Mouse (Mus musculus) embryo, embryonic 10.5 days (tissue): ENCODE data around the gene Prkcd.

Source experiments
- DNase-seq: peaks from one replicate; pipeline ENCODE4 v3.0.0-alpha.2; 2015; ENCODE audit warnings: low spot score

The Prkcd gene

DNA sequence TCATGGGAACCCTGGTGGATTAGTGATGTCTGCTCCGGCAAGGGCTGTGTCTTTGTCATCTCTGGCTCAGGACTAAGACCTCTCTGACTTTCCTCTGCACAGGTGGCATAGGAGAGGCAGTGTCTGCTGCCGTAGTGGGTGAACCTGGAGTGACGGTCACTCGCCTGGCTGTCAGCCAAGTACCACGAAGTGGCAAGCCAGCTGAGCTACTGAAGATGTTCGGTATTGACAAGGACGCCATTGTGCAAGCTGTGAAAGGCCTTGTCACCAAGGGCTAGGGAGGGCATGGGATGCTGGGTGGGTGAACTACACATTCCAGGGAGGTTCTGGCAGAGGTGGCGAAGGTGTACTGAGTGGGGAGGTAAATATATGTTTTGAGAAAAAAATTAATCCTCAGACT, 52.8 kb downstream of the Prkcd start:
- DNase-seq = no peak

- no peak for DNase-seq
Observed at GRCm38 (mm10) chr14:30572253-30572652, 53.8 kb downstream of the Prkcd start.

DNA sequence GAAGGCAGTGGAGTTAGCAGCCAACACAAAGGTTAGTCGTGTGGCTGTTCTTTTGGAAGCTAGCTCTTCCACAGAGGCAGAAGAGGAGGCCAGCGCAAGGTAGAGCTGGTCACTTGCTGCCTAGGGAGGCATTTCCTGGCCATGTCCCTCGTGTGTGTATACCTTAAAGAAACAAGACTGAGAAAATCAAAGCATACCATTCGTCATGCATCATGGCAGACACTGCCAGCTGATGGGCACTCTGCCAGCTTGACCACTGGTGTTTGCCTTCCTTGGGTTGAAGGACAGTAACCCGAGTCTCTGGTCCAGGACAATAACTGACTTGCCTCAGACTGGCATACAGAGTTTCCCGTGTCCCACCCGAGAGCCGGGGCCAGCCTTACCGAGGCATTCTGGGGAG, 55.7 kb downstream of the Prkcd start:
- DNase-seq = no peak

DNA sequence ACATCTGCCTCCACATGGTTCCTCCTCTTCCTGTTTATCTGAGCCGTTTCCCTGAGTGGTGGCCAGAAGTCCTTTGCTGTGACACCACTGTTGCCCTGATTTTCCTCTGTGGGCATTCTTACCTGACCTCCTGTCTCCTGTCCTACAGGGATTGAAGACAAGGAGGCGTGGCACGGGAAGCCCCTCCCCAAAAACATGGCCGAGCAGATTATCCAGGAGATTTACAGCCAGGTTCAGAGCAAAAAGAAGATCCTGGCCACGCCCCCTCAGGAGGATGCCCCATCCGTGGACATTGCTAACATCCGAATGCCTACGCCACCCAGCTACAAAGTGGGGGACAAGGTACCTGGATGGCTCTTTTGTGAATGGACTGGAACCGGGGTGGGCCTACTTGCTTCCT, 58.0 kb downstream of the Prkcd start:
- no peak for DNase-seq

- DNase-seq = no peak
Observed at GRCm38 (mm10) chr14:30566317-30566716, 59.7 kb downstream of the Prkcd start.

- no peak for DNase-seq
Observed at GRCm38 (mm10) chr14:30564451-30564850, 61.6 kb downstream of the Prkcd start.

- DNase-seq = no peak
Observed at GRCm38 (mm10) chr14:30562343-30562742, 63.7 kb downstream of the Prkcd start.

DNA sequence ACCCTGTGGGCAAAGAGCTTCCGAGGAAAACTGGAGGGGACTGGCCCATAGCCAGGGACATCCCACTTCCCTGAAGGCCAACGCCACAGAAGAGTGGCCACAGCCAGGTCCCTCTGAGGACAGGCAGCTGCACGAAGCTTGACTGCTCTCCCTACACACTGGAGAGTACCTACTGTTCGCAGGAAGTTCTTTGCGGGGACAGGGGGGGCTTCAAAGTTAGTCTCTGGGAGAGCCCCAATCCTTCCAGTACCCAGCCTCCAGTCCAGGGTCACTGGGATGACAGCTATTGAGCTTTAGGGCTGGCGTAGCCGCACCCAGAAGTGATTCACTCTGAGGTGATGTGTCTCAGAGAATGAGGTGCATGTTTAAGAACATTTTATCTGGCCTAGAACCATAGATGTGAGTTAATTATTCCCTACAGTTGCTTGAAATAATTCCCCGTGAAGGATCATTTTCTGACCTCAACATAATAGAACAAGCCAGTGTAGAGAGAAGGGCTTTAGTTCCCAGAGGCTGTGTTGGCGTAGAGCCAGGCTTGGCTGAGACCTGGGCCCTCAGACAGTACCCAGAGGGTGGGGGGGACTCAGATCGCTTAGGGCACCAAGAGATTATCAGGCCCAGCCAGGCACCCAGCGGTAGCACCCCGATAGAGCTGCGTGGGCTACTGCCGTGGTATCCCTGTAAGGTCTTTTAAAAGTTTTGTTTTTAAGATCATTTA, 64.4 kb downstream of the Prkcd start:
- DNase-seq = no peak

DNA sequence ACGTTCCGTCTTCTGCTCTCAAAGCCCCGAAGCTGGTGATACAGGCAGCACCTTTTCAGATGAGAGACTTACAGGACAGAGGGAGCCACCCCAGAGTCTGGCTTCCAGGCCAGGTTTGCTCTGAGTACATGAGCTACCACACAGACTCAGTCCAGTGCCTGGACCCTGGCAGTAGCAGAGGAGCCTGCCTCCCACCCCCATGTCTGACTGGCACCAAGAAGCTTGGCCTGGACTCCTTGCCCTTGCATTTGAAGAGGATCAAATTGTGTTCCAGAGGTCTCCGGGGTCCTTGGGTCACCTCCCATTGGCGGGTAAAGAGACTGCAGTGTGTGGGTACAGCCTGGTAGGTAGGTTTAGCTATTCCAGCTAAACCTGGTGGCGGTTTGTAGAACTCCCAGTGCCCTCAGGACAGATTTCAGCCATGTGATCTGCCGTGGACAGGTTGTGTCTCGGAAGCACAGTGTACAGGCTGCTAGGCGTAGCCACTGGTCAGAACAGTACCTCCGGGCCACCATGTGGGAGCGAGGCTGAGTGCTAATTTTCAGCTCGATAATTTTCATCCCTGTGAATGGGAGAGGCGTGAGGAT, 65.1 kb downstream of the Prkcd start:
- no peak for DNase-seq

- no peak for DNase-seq
Observed at GRCm38 (mm10) chr14:30559321-30559850, 66.6 kb downstream of the Prkcd start.

DNA sequence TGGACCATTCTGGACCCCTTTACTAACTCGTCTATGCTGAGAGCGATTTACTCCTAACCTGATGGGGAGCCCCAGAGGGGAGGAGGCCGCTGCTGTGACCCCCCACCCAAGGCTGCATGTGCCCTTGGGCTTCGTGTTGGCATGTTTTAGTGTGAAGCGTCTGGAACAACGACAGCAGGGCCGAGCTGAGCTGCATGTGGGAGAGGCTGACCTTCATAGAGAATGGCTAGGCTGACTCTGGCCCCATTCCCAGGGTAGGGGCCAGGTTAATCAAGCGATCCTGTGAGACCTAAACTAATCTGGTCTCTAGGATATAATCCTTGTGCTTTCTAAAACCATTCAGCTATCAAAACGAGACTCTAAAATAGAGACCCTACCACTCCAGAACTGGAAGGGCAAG, 68.3 kb downstream of the Prkcd start:
- no peak for DNase-seq

- no peak for DNase-seq
Observed at GRCm38 (mm10) chr14:30556651-30557050, 69.4 kb downstream of the Prkcd start.

GRCm38 (mm10) chr14:30553185-30553584, 72.8 kb downstream of the Prkcd start:
- DNase-seq = no peak

DNA sequence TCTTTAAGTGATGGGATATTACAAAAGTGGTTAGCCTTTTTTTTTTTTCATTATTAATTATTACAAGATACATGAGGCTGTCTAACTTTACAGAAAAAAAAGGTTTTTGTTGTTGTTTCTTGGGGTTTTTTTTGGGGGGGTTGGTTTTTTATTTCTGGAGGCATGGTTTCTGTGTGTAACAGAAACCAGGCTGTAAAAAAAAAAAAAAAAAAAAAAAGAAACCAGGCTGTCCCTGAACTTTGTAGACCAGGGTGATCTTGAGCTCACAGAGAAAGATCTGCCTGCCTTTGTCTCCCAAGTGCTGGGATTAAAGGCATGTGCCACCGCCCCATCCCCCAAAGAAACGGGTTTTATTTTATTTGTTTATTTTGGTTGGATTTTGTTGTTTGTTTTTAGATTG, 74.0 kb downstream of the Prkcd start:
- DNase-seq = no peak

DNA sequence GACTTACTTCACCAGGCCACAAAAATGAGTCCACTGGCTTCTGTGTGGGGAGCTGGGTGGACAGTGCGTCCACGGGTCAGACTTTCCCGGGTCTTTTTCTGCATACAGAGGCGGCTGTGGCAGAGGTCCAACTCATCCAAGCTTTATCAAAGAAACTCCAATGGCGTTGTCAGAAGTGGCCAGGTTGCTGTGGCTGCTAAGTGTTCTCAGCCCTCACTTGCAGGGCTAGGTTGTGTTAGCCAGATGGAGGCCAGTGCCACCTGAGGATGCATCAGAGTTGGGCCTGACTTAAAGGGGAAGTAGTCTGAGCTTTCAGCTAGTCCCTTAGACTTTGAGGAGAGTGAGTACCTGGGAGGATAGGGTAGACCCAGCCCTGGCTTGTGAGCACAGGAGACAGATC, 74.5 kb downstream of the Prkcd start:
- DNase-seq = no peak

- peak; percentile 13 for DNase-seq
Observed at GRCm38 (mm10) chr14:30550232-30551070, 75.6 kb downstream of the Prkcd start.

GRCm38 (mm10) chr14:30549777-30550149, 76.2 kb downstream of the Prkcd start:
- DNase-seq = no peak

DNA sequence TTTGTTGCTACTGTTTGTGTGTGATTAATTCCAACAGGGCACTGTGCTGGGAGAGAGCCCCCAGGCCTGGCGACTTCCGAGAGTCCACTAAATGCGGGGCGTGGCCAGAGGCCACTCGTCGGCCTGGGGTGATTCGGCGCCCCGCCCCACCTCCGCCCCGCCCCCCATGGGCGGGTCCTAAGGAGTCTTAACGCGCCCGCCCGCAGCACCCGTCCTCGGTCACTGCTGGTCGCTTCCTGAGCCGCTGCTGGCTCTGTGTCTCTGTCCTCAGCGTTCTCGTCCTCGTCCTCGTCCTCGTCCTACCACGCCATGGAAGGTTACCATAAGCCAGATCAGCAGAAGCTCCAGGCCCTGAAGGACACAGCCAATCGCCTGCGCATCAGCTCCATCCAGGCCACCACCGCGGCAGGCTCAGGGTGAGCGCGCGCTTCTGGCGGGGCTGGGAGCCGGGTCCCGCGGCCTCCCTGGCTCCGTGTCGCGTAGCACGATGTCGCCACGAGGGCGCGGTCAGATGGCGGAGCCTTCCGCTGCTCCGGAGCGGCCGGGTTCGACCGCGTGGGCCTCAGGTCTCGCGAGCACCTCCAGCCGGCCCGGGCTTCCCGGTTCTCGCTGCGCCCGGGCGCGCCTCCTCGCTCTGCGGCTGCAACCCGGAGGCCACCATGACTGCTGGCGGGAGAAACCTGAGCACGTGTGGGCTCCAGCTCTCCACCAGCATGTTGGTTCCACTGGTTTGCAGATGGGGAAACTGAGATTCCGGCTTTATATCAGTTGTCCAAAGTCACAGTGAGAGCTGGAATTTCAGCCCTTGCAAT, 76.8 kb downstream of the Prkcd start:
- DNase-seq = peak; percentile 98

GRCm38 (mm10) chr14:30548131-30548720, 77.8 kb downstream of the Prkcd start, which contains the start of gene Tkt:
TSS of gene Tkt (plus strand) at chr14:30548359.
- peak; percentile 51 for DNase-seq
